Mouse (Mus musculus): Measurements from ENCODE around the gene Mepce. TPM values are rescaled to one million over a fixed set of nuclear protein-coding genes. Genes with fewer than 3 reads are reported as not detected.

Gene Mepce
- total RNA-seq, 2 experiments from 2014 or later: 30.1 to 35.3 TPM

- intact Hi-C loops (cut with DNase I): no loop called here
- DNase-seq (ENCODE audit: extremely low spot score in 1 of 2, low spot score in 2 of 2): peak in 1 of 2 experiments; percentile 57
Measured at GRCm38 (mm10) chr5:137746851-137747325, 40.6 kb downstream of the Mepce start.

GRCm38 (mm10) chr5:137746282-137746850, 41.1 kb downstream of the Mepce start:
- intact Hi-C loops (cut with DNase I): no loop called here
- DNase-seq (ENCODE audit: extremely low spot score in 1 of 2, low spot score in 2 of 2): peak in 1 of 2 experiments; percentile 85

DNA sequence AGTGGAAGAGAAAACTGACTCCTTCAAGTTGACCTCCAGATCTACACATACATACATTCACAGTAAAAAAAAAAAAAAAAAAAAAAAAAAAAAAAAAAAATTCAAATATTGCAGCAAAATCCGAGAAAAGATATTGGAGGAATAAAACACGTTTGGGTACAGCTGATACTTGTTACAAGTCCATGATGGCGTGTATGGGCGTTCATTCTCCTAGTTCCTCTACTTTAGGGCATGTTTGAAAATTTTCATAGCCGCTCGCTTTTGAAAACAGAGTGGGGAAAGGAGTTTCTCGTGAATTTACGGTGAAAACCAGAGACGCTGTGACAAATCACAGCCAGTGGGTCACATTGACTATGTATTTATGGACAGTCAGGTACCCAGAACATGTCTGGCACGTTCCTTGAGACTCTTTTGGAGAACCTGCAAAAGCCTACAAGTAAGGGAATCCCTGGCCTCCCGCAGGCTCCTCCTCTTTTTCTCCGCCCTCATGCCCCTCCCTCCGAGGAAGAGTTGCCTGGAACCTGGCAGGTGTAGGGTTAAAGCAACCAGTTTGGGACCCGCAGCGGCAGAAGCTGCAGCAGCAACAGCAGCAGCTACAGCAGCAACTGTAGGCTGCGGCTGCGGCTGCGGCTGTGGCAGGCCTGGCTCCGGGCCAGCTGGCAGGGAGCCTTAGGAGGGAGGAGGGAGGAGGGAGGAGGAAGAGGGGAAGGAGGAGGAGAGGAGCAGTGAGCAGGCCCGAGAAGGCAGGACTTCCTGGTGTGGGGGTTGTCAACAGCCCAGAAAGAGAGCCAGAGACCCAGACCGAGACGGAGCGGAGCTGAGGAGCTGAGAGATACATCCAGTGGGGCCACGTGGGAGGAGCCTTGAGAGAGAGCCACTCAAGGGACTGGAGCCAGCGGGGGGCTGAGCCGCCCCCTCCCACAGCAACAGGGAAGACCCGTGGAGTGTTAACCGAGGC, 42.0 kb downstream of the Mepce start, which contains the start of gene Tsc22d4:
TSS of gene Tsc22d4 (plus strand) at position 517 of the 958 bp plus-strand sequence.
- DNase-seq (ENCODE audit: extremely low spot score in 1 of 2, low spot score in 2 of 2): peak; percentile 87 to 93
- intact Hi-C loops (cut with DNase I): no loop called here

GRCm38 (mm10) chr5:137744197-137744596, 43.3 kb downstream of the Mepce start:
- DNase-seq (ENCODE audit: extremely low spot score in 1 of 2, low spot score in 2 of 2): no peak
- intact Hi-C loops (cut with DNase I): no loop called here

GRCm38 (mm10) chr5:137742836-137743235, 44.6 kb downstream of the Mepce start:
- intact Hi-C loops (cut with DNase I): no loop called here
- no peak for DNase-seq (ENCODE audit: extremely low spot score in 1 of 2, low spot score in 2 of 2)

DNA sequence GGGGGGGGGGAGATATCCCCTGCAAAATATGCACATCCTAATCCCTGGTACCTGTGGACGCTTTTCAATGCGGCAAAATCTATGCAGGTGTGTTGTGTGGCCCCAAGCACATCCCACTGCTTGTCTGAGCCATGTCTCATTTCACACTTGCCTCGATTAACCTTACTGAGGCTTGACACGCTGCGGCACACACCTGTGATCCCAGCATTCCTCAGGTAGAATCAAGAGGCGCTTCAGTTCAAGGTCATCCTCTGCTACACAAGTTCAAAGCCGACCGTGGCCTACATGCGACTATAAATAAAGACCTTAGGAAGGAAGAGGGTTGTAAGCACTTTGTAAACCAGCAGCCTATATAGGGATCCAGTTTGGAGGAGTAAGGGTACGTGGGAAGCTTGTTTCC, 45.4 kb downstream of the Mepce start:
- no peak for DNase-seq (ENCODE audit: extremely low spot score in 1 of 2, low spot score in 2 of 2)
- intact Hi-C loops (cut with DNase I): no loop called here

GRCm38 (mm10) chr5:137741023-137741931, 46.2 kb downstream of the Mepce start, which contains the start of gene Nyap1:
Gene Nyap1 (minus strand): TSS chr5:137741607.
- intact Hi-C loops (cut with DNase I): no loop called here
- peak; percentile 73 to 85 for DNase-seq (ENCODE audit: extremely low spot score in 1 of 2, low spot score in 2 of 2)

DNA sequence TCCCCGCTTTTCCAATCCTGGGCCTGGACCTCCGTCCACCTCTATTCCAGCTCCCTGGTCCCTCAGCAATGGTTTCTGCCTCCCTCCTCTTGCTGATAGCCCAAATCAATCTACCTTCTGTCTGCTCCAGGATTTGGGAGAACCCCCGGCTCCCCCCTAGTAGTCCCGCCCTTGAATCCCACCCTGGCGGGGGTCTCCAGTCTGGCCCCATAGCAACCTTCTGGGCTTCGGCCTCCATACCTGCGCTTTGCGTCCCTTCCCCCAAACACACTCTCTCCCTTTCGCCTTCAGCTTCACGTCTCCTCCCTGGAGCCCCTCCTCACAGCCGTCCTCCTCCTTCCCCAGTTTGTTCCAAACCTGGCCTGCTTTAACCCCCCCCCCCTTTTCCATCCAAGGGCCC, 46.9 kb downstream of the Mepce start:
- intact Hi-C loops (cut with DNase I): no loop called here
- DNase-seq (ENCODE audit: extremely low spot score in 1 of 2, low spot score in 2 of 2): no peak

DNA sequence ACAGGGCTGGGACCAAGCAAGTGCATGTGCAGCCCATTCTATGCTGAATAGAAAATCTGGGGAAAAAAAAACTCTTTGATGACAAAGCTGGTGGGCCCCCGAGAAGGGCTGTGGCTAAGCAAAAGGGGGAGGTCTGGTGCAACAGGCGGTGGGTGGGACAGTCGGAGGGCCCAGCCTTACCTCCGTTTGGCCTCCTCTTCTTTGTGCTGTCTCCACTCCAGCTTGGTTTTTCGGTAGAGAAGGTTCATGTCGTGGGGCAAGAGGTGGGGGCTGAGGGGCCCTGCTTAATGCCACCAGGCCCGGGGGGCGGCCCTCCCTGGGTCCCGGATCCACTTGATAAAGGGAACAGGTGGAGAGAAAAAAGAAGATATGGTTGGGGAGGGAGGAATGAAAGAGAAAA, 48.0 kb downstream of the Mepce start:
- no peak for DNase-seq (ENCODE audit: extremely low spot score in 1 of 2, low spot score in 2 of 2)
- intact Hi-C loops (cut with DNase I): loop anchor here (5.0 kb wide), 1 partner anchor 57 kb away; the partner anchor contains the start of gene Agfg2

DNA sequence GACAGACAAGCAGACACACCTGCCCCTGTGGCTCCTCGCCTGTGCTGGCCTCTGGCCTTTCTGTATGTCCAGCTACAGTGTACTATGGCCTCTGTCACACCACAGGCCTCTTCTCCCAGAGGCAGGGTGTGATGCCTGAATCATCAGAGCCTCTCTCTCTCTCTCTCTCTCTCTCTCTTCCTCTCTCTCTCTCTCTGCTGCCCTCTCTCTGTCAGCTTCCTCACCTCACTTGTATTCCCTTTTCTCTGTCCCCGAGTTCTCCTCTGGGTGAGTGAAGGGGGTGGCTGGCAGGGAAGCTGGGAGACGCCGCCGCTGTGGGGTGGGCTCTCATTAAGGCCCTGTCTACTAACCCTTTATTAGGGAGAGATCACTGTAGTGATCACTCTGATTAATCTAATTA, 48.9 kb downstream of the Mepce start:
- no peak for DNase-seq (ENCODE audit: extremely low spot score in 1 of 2, low spot score in 2 of 2)
- intact Hi-C loops (cut with DNase I): loop anchor here (5.0 kb wide), 1 partner anchor 56 kb away; the partner anchor contains the start of gene Agfg2

DNA sequence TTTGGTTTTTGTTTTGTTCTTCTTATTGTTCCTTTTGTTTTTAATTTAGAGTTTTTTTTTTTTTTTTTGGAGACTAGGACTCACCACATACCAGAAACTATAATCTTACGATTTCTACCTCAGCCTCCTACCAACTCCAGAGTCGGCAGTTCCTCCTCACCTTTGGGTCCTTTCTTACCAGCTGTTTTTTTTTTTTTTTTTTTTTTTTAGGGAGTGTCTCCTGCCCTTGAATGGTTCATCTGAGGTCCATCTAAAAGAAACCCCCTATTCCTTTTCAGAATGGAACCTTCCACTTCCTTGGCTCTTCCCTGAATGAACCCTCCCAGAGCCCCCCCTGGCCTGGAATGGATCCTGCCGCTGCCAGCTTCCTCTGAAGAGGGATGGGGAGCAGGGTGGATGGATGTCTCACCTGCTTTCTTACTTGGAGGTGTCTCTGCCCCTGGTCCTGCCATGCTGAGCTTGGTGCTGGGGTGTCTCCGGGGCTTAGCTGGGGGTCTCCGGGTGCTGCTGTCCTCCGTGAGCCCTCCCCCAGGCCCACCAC, 50.0 kb downstream of the Mepce start:
- intact Hi-C loops (cut with DNase I): loop anchor here (5.0 kb wide), 1 partner anchor 55 kb away; the partner anchor contains the start of gene Agfg2
- peak in 1 of 2 experiments; percentile 74 for DNase-seq (ENCODE audit: extremely low spot score in 1 of 2, low spot score in 2 of 2)

- intact Hi-C loops (cut with DNase I): loop anchor here (5.0 kb wide), 1 partner anchor 52 kb away; the partner anchor contains the start of gene Agfg2
- DNase-seq (ENCODE audit: extremely low spot score in 1 of 2, low spot score in 2 of 2): peak; percentile 87 to 93
Measured at GRCm38 (mm10) chr5:137734289-137735061, 53.0 kb downstream of the Mepce start.

GRCm38 (mm10) chr5:137733638-137734288, 53.7 kb downstream of the Mepce start:
- intact Hi-C loops (cut with DNase I): no loop called here

More at GRCm38 (mm10) chr5:137733638-137734288, 53.7 kb downstream of the Mepce start:
- DNase-seq (ENCODE audit: extremely low spot score in 1 of 2, low spot score in 2 of 2): peak in 1 of 2 experiments; percentile 40

All from left cerebral cortex, postnatal 10 days (tissue).